Mouse (Mus musculus) CD4-positive, CD25-positive, alpha-beta regulatory T cell, adult 4 months (primary cell): ENCODE data around the gene Mns1. TPM values are rescaled to one million over a fixed set of nuclear protein-coding genes. Genes with fewer than 3 reads are reported as not detected.
"Not testable (repeated sequence)": the region's sequence is repeated elsewhere in the genome, so short reads cannot be mapped to it uniquely, and the experiment has no call there.

Experiments
- ATAC-seq: one replicate; pipeline ENCODE4 v1.8.0; 2017
- polyA plus RNA-seq, 2 experiments: library from polyadenylated mRNA; unstranded; fragments of 100-300 nt; shearing (Covaris generic); gene quantifications; one replicate each; pipeline ENCODE4 v1.2.1; 2017

Gene Mns1
- polyA plus RNA-seq, 2 experiments from 2014 or later: 15.0 to 15.6 TPM

GRCm38 (mm10) chr9:72427861-72428260 is 9.9 kb upstream of the Mns1 start:
- no peak for ATAC-seq

- no peak for ATAC-seq
Observed at GRCm38 (mm10) chr9:72434876-72435275, 2.9 kb upstream of the Mns1 start.

- ATAC-seq: no peak
Observed at GRCm38 (mm10) chr9:72438749-72439148, 938 bp downstream of the Mns1 start.

DNA sequence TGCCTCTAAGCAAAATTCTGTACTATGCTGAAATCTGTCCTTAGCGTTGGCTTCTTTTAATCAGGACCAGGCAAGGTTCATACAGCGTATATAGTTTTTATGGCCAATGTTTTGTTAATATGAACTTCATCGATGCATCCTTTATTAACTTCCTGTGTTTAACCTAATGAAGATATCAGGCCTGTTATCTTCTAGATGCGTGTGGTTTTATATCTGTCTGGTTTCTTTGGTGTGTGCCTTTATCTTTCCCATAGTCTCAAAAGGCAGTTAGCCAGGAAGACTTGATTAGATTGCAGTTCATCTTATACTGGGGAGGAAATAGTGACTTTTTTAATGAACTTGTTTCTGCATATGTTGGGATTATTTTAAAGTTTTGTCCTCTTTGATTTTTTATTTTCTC is 2.5 kb downstream of the Mns1 start:
- no peak for ATAC-seq

- no peak for ATAC-seq
Observed at GRCm38 (mm10) chr9:72440948-72441926, 3.4 kb downstream of the Mns1 start.

GRCm38 (mm10) chr9:72441927-72442715 is 4.3 kb downstream of the Mns1 start:
- no peak for ATAC-seq

GRCm38 (mm10) chr9:72448026-72448425 is 10.2 kb downstream of the Mns1 start:
- ATAC-seq: peak; percentile 49

DNA sequence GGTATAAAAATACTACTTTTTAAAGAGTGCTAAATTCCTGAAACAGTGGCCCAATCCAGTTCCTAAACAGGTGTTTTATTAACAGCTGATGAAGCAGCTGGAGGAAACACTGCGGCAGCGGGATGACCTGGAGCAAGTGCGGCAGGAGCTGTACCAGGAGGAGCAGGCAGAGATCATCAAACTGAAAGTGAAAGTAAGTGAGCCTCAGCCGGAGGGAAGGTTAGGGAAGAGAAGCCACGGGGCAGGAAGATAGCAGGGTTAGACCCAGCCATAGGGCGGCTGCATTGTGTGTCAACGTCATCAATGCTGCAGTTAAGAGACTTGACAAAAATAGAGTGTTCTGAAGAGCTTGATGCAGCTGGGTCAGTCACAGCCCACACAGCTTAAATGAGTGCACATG is 11.6 kb downstream of the Mns1 start:
- ATAC-seq: peak; percentile 97

DNA sequence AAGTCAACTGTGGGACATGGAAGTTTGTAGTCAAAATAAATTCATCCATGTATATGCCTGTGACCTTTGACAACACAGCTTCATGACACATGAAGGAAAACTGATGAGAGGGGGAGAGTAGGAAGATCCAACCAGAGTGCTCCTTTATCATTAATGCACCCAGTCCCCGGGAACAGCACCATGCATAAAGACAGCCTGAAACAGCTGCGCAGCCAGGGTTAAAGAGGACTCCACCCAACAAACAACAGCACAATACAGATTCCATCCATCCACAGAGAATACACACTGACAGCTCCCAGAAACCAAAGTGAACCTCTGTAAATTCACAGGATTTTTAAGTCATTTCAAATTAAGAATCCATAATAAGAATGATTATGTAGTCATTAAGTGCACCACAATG is 12.0 kb downstream of the Mns1 start:
- ATAC-seq: peak; percentile 13

- no peak for ATAC-seq
Observed at GRCm38 (mm10) chr9:72450363-72450762, 12.6 kb downstream of the Mns1 start.

- no peak for ATAC-seq
Observed at GRCm38 (mm10) chr9:72451111-72451510, 13.3 kb downstream of the Mns1 start.

GRCm38 (mm10) chr9:72454281-72454680 is 16.5 kb downstream of the Mns1 start:
- not testable (repeated sequence) for ATAC-seq

DNA sequence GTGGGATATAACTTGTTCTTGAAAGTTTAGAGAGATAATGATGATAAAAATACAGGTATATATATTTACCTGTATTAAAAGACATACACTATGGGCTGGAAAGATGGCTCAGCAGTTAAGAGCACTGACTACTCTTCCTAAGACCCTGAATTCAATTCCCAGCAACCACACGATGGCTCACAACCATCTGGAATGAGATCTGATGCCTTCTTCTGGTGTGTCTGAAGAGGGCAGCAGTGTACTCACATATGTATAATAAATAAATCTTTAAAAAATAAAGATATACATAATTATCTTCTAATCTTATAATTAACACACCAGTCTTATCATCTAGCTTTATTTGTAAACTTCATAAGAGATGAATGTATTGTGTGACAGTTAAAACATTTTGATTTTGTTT is 18.6 kb downstream of the Mns1 start:
- no peak for ATAC-seq

- peak; percentile 99 for ATAC-seq
Observed at GRCm38 (mm10) chr9:72458233-72458632, 20.4 kb downstream of the Mns1 start.

- ATAC-seq: no peak
Observed at GRCm38 (mm10) chr9:72459703-72460102, 21.9 kb downstream of the Mns1 start.

DNA sequence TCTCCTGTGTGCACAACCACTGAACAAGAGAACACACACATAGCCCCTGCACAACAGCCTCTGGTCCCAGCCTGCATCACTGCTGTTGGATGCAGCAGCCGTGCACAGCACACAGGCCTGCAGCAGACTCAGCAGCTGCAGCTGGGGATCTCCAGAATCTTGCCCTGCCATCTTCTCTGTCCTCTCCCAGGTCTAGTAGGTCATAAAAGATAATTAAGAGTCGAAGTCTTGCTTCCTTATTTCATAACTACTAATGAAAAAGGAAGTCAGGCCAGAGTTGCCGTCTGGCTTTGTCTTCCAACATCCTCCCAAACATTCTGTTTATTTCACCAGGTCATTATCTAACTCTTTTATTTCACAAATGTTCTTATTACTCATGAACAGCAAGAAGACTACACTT is 23.0 kb downstream of the Mns1 start:
- ATAC-seq: no peak

DNA sequence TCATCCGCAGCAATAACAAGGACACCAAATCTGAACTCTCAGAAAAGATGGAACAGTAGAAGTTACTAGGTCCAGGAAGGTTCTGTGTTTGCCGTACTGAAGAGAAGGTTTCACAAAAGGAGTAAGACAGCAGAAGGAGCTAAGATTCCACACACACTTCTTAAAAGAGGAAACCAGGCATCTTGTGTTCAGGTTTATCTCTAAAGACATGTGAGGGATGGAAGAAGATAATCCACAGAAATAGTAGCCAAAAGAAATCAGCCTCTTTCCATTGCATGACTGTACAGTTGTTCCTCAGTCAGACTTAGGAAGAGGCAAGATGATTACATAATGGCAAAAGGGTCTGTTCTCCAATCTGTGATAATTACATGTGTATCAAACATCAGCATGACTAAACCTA is 24.6 kb downstream of the Mns1 start:
- ATAC-seq: no peak

DNA sequence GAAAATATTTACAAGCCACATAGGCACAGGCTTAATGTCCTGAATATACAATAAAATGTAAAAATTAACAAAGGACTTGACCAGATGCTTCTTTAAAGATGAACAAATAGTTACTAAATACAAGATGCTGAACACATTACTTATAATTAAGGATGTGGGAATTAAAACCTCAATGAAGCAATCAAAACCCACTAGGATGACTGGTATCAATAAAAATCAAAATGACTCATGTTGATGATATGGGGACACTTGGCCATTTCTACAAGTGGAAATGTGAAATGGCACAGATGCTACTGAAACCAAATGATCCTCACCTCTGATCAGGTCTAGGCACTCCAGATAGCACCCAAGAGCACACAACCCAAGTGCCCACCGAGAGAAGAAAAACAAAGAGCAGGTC is 27.0 kb downstream of the Mns1 start:
- no peak for ATAC-seq

DNA sequence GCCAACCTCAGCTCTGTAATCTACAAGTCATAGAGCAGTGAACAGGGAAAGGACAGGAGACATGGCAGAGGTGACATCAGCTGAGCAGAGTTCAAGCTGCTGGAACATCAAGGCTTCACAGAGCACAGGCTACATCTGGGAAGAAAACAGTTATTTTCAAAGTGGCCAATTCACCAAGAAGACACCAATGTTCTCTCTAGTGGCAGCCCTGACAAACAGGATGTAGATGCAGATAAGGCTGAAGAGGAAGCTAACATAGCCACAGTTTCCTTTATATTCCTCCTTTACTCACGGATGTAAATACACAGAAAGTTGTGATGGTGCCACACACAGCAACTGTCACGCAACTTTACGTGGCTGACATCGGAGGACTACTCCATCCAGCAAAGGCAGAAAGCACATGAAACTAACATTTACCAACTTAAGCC is 28.0 kb downstream of the Mns1 start:
- peak; percentile 95 for ATAC-seq

DNA sequence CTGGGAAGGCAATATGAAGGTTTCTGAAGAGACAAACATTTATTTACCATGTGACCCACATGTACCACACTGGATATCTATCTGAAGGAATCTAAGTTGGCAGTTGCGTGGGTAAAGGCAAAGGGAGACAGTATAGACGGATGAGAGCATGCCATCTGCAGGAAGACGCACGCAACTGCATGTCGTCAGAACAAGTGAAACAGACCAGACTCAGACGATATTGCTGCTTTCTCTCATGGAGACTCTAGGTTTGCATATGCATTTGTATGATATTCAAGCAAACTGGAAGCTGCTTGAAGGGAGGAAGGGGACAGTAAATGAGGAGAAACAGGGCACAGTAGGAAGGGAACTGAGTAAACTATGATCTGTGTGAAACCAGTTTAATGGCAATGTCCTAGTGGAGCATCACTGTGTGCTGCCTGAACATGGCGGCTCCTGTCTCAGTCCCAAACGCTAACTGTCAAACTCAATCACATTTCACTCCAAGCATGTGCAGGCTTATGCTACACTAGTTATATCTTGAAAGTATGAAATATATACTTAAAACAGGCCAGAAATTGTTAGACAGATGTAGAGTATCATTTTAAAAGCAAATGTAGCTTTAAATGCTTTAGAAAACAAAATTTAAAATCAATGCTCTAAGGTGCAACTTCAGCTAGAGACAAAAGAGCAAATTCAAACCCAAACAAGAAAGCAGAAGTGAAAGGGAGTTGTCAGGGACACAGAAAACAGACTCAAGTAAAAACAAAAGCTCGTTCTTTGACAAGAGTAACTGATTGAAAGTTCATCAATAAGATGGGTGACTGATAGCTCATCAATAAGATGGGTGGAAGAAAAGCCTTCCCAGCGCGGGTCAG is 30.0 kb downstream of the Mns1 start:
- ATAC-seq: peak; percentile 76

- no peak for ATAC-seq
Observed at GRCm38 (mm10) chr9:72468616-72469015, 30.8 kb downstream of the Mns1 start.

DNA sequence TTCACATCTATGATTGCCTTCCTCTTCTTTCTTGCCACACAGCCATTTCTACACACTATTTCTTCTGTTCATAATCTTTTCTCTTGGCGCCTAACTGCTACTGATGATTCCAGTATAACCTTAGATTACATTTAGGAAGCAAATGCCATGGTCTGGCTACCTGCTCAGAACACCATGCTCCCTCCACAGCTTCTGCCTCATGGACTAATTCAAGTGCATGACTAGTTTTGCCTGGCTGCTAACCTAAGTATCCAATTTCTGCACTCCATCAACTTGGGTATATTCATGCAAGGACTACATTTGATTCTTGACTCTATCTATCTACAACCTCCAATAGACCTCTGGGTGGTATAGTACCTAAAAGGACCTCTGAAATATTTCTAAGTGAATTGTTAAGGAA is 32.0 kb downstream of the Mns1 start:
- ATAC-seq: no peak

DNA sequence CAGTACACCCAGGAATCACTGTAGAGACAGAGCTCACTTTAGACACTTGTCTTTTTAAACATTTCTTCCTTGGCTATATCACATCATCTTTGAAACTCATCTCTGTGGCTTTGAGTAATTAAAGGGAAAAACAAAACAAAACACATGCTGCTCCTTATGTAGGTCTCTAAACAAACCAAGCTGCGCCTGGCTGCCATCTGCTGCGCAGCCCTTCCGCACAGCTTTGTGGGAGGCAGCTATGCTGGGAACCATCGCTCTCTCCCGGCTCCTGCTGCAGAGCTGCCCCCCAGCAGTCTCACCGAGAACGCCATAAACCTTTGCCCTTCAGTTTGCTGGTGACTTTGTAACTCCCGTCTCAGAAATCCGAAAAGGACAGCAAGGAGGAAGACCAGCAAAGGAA is 37.7 kb downstream of the Mns1 start:
- ATAC-seq: no peak
